Mouse (Mus musculus) thymus, adult 2 months (tissue): ENCODE results near the gene Prpsap1. TPM values are rescaled to one million over a fixed set of nuclear protein-coding genes. Genes with fewer than 3 reads are reported as not detected.
A peak's percentile ranks its signal among the peaks of the same experiment; 100 is the strongest.

Experiments used
- DNase-seq: peaks from one replicate; pipeline ENCODE4 v3.0.0; 2021
- H3K27ac ChIP-seq: fragments of 200-500 bp; 2 replicates; pipeline ENCODE4 v1.5.1; 2012; ENCODE audit warnings: low read length, control low read depth; ENCODE audit not compliant: control insufficient read depth, insufficient read depth
- H3K27me3 ChIP-seq: fragments of 200-500 bp; 2 replicates; pipeline ENCODE4 v1.6.1; 2012; ENCODE audit warnings: mild to moderate bottlenecking, low read length, moderate library complexity, mixed read lengths; ENCODE audit not compliant: control insufficient read depth, insufficient read depth
- H3K36me3 ChIP-seq: fragments of 200-500 bp; 2 replicates; pipeline ENCODE4 v1.6.1; 2012; ENCODE audit warnings: mild to moderate bottlenecking, low read length, moderate library complexity; ENCODE audit not compliant: control insufficient read depth, insufficient read depth
- H3K4me1 ChIP-seq: fragments of 200-500 bp; replicated peaks from 2 replicates; pipeline ENCODE4 v1.6.1; 2012; ENCODE audit warnings: low read length; ENCODE audit not compliant: control insufficient read depth, insufficient read depth
- H3K4me3 ChIP-seq: fragments of 200-500 bp; 2 replicates; pipeline ENCODE4 v1.5.1; 2012; ENCODE audit warnings: mild to moderate bottlenecking, low read length, control low read depth, moderate library complexity; ENCODE audit not compliant: control insufficient read depth, insufficient read depth
- CTCF ChIP-seq: fragments of 200-500 bp; IDR thresholded peaks from 2 replicates; pipeline ENCODE4 v1.5.1; 2012; ENCODE audit warnings: mild to moderate bottlenecking, control low read depth, low read length, moderate library complexity, borderline replicate concordance; ENCODE audit not compliant: control insufficient read depth, poor library complexity, insufficient read depth; ENCODE audit errors: extremely low read depth
- POLR2A ChIP-seq: fragments of 200-500 bp; IDR thresholded peaks from 2 replicates; pipeline ENCODE4 v1.6.1; 2012; ENCODE audit warnings: mild to moderate bottlenecking, low read length, control low read depth, moderate library complexity; ENCODE audit not compliant: control insufficient read depth, poor library complexity, insufficient read depth; ENCODE audit errors: extremely low read depth
- WGBS: fragments of 180-500 bp; shearing (Covaris S2); methylation state at CpG from one replicate; pipeline ENCODE4 v1.1.7; 2018; 5-methylcytosine and 5-hydroxymethylcytosine counted together
- polyA plus RNA-seq: library from polyadenylated mRNA; depleted of rRNA; stranded (reverse); fragments of >200 nt; gene quantifications from 2 replicates; pipeline ENCODE4 v1.2.3, GENCODE M21; 2012

The Prpsap1 gene
- polyA plus RNA-seq, 1 experiment: 86.0 TPM

- H3K36me3 ChIP-seq: no peaks in the 10 kb centered on the region
- no peak for TF ChIP-seq CTCF
- no peak for TF ChIP-seq POLR2A
- no peak for DNase-seq
- H3K4me3 ChIP-seq: no peak overlapping the region
- H3K4me1 ChIP-seq: no peaks in the 10 kb centered on the region
- H3K27me3 ChIP-seq: no peaks in the 10 kb centered on the region
- 81% methylated on average over 5 of the region's 5 CpGs for WGBS
- H3K27ac ChIP-seq: no peak overlapping the region
Observed at GRCm38 (mm10) chr11:116447822-116448221, 46.2 kb downstream of the Prpsap1 start.

GRCm38 (mm10) chr11:116446308-116446887 is 47.6 kb downstream of the Prpsap1 start:
- Histone ChIP-seq H3K4me3 (no peak overlapping the region), H3K27me3 (no peaks in the 10 kb centered on the region), H3K36me3 (no peaks in the 10 kb centered on the region), H3K27ac (no peak overlapping the region), H3K4me1 (no peaks in the 10 kb centered on the region)
- no peak for TF ChIP-seq POLR2A
- no peak for TF ChIP-seq CTCF
- no peak for DNase-seq
- WGBS: 34% methylated on average over 19 of the region's 19 CpGs

GRCm38 (mm10) chr11:116445596-116446307 is 48.2 kb downstream of the Prpsap1 start:
- DNase-seq: peak; percentile 95
- H3K27me3 ChIP-seq: no peaks in the 10 kb centered on the region
- H3K27ac ChIP-seq: no peak overlapping the region
- WGBS: 61% methylated on average over 16 of the region's 16 CpGs
- H3K4me3 ChIP-seq: no peak overlapping the region
- H3K36me3 ChIP-seq: no peaks in the 10 kb centered on the region
- no peaks in the 10 kb centered on the region for H3K4me1 ChIP-seq
- no peak for TF ChIP-seq POLR2A
- TF ChIP-seq CTCF: peak; percentile 75; the same call in 1 of the 2 replicates

GRCm38 (mm10) chr11:116443935-116444334 is 50.1 kb downstream of the Prpsap1 start:
- no peak overlapping the region for H3K4me3 ChIP-seq
- H3K36me3 ChIP-seq: no peaks in the 10 kb centered on the region
- no peak for DNase-seq
- no peaks in the 10 kb centered on the region for H3K27me3 ChIP-seq
- peaks cover 15% of the 10 kb centered on the region for H3K4me1 ChIP-seq
- no peak for TF ChIP-seq CTCF
- TF ChIP-seq POLR2A: no peak
- WGBS: 96% methylated on average over 6 of the region's 6 CpGs
- no peak overlapping the region for H3K27ac ChIP-seq

GRCm38 (mm10) chr11:116443311-116443710 is 50.7 kb downstream of the Prpsap1 start:
- Histone ChIP-seq H3K4me3 (no peak overlapping the region), H3K27ac (no peak overlapping the region), H3K4me1 (peaks cover 15% of the 10 kb centered on the region), H3K36me3 (no peaks in the 10 kb centered on the region), H3K27me3 (no peaks in the 10 kb centered on the region)
- no peak for TF ChIP-seq CTCF
- TF ChIP-seq POLR2A: no peak
- 95% methylated on average over 6 of the region's 6 CpGs for WGBS
- no peak for DNase-seq

- no peaks in the 10 kb centered on the region for H3K27me3 ChIP-seq
- H3K4me3 ChIP-seq: no peak overlapping the region
- WGBS: 92% methylated on average over 6 of the region's 6 CpGs
- no peaks in the 10 kb centered on the region; the same call in 1 of the 2 replicates for H3K36me3 ChIP-seq
- H3K27ac ChIP-seq: no peak overlapping the region
- DNase-seq: no peak
- TF ChIP-seq POLR2A: no peak
- no peak for TF ChIP-seq CTCF
- H3K4me1 ChIP-seq: peaks cover 15% of the 10 kb centered on the region
Observed at GRCm38 (mm10) chr11:116442867-116443177, 51.2 kb downstream of the Prpsap1 start.
